Mouse (Mus musculus) T-helper 1 cell (primary cell): ENCODE results near the gene Mtf1.

Experiments used
- in situ Hi-C: fragments of 300-600 bp; cut with MboI, MseI; formaldehyde crosslinking; loops from one replicate; pipeline ENCODE4 v1.15.1; 2025; ENCODE audit warnings: high pct_unique_total_duplicates

Gene Mtf1

DNA sequence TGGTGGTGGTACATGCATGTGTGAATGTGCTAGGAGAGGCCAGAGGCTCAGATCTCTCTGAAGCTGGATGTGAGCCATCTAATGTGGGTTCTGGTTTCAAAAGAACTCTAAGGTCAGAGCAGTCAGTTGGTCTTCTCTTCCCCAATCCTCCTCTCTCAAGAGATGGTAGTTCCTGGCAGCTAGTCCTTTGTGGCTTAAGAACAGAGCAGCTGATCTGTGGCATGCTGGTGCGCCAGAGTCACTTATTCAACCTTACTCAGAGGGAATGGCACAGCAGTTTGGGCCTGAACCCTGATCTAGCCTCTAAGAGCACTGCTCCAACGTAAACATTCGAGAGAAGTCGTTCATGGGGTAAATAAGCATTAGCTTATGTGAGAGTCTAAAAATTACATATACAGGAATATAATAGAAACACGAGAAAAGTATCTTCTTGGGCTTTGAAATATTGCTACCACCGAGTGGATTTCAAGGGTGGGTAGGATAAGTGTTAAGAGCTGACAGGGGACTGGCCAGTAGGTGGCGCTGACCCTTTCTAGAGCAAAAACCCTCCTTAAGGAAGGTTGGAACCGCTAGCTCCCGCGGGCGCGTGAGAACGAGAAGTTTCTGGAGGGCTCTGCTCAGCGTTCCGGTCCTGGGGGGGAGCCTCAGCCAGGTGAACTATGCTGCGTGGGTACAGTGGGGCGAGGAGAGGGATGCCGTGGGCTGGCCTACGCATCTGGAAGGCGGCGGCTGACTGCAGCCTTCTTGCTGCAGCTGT, at the start of gene Mtf1:
Gene Mtf1 (plus strand): TSS at position 553 of the 757 bp plus-strand sequence.
- in situ Hi-C loops: no loop called here

DNA sequence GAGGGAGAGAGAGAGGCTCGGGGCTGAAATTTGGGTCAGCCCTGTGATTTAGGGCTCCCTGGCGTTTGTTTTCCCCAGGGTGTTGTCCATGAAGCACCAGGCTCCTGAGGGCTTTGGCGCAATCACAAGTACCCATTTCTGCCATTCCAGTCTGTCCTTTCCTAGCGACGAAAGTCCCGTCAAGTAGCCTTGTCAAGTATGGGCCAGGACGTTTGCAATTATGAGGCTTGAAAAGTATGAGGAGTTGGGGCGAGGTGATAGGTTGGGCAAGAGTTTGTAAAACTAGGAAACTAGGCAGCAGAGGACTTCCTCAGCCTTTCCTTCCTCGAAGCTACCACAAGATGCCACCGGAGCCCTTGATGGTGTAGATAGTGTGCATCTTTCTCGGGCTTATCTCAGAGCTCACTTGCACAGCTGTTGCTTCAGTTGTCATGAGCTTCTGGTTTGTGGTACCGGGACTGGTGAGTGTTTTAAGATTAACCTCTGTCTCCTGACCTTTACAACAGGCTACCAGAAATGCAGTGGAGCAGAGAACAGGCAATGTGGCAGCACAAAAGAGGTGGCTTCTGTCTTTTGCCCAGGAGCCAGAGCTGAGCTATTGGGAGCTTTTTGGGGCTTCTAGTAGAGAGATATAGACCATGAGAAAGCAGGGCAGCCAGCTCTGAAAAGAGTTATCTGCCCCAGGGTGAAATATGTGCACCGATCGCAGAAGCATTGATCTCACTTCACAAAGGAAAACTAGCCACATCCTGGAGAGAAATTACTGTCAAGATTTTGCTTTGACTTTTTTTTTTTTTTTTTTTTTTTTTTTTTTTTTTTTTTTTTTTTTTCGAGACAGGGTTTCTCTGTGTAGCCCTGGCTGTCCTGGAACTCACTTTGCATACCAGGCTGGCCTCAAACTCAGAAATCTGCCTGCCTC, 49.4 kb upstream of the Mtf1 start:
- in situ Hi-C loops: no loop called here

DNA sequence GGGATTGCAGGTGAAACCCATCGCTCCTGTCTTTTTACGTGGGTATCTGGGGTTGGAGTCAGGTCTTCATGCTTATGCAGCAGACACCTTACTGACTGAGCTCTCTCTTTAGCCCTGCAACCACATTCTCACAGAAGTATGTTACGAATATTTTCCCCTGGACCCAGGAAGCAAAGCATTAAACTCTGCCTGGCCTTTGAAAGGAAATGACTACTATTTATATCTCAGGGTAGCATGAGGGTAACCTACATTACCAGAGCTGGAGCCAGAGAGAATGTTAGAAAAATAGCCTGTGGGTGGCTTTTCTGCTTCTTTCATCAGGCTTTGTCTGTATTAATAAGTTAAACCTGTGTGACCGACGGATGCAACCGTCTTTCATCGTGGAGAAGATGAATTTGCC, 46.4 kb upstream of the Mtf1 start:
- in situ Hi-C loops: loop anchor here (5.0 kb wide), 1 partner anchor 42 kb away; no protein-coding TSS in a partner anchor

DNA sequence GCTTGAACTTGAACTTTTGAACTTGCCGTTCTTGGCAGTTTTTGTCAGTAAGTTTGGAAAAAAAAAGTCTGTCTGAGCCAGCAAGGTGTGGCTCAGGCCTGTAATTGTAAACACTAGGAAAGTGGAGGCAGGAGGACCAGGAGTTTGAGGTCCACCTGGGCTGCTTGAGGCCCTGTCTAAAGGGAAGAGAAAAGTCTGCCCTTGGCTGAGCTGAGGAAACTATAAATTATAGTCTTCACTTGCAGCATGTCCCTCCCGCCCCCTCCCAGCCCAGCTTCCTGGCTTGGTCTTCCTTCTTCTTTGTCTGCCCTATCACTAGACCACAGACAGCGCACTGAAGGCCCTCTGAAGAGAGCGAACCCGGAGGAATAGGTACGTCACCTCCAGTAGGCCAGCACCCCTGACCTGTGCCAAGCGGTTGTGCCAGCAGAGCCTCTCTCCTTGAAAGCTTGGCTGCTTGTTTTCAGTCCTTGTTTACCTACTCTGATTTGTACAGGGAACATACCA, 42.5 kb upstream of the Mtf1 start:
- in situ Hi-C loops: loop anchor here (5.0 kb wide), 1 partner anchor 38 kb away; no protein-coding TSS in a partner anchor

DNA sequence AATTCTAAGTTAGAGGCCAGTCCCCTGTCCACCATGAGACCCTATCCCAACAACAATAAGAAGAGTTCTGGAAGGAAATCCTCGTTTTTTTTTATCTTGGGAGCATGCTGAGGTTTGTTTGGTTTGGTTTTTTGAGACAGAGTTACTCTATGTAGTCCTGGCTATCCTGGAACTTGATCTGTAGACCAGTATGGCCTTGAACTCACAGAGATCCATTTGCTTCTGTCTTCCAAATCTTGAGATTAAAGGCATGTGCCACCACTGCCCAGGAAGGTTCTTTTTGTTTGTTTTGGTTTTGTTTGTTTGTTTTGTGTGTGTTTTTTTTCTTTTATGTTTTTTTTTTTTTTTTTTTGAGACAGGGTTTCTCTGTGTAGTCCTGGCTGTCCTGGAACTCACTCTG, 40.7 kb upstream of the Mtf1 start:
- in situ Hi-C loops: no loop called here

DNA sequence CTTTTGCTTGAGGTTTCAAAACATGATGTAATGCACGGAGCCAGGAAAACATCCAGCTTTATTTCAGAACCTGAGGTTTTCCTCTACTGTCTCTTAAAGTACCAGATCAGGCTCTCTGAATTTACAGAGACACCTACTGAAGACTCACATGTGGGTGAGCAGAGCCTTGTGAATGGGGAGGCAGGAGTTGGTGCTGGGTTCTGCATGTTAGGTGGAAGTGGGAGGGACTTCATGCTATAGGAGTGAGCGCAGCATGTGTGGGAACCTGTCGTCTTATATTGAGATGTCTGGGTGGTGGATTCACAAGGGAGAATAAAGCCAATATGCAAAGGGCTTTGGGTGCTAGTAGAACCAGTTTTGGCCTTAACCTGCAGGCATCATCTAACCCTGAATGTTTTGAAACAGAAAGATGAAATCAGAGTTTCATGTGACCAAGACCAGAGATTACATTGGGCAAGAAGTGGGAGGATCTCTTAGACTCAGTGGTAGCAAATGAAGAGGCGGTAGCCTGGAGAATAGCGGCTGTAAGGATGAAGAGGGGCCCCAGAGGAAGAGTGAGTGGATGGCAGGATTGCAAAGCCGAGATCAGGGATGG, 38.9 kb upstream of the Mtf1 start:
- in situ Hi-C loops: no loop called here

DNA sequence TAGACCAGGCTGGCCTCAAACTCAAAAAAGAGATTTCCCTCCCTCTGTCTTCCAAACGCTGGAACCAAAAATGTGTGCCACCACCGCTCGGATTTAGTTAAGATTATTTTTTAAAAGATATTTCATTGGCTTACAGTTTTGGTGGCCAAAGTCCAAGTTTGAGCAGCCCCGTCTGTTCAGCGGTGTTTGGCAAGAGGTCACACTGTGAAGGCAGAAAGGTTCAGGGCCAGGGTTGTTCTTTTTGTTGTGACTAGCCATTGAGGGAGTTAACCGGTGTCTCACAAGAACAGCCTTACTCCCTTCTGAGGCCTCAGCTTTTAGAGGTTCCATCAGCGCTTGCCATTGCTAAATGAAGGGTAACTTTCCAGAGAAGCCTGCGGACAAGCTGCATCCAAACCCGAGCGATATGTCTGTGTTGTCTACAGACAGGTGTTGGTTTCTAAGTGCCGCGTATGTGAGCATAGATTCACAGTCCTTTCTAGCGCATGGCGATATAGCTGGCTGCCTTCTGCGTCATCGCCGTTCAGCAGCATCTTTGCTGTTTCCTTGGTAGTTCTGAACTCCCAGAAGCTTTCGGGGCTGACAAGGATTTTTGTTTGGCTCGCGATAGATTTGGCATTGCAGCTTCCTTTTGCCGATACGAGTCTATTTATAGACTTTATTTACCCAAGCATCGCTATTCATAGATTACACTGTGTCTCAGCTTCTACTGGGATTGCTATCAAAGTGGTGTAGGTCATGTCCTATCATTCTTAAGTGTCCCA, 35.9 kb upstream of the Mtf1 start:
- in situ Hi-C loops: no loop called here

DNA sequence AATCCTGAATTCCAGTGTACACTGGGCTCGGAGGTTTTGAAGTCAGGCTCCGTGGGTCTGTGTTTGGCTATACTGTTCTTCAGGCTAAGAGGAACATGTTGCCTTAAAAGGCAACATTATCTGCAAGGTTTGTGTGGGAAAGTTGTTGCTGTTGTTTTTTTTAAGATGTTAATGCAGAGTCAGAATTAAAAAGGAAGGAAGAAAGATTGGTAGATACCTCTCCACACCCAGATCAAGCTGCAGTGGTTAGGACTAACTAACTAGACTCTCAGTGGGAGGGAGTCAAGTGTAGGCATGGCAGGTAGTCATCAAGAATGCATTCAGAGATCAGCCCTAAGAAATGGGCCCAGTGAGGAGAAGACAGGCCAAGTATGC, 35.4 kb upstream of the Mtf1 start:
- in situ Hi-C loops: no loop called here

DNA sequence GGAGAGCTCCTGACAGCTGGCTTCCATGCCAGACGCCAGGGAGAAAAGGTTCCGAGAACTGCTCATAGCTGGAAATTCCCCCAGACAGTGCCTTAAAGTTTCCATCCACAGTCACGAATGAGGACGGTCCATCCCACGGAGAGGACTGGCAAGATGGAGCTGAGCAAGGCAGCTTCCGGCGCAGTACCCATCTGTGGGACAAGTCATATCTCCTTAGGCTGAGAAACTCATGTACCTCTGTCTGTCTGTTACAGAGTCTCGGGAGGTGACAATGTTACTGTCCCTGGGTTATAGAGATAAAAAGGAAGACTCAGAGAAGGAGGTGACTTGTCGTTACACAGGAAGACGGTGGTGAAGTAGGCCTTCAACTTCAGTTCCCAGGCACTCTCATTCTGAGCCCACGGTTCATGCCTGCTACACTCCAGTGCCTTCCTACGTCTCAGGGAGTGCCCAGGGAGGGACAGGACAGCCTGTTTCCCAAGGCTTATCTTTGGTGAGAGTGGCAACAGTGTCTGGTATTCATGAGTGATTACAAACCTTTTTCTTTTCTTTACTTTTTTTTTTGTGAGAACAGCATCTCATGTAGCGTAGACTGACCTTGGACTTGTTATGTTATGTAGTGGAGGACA, 32.8 kb upstream of the Mtf1 start:
- in situ Hi-C loops: no loop called here

DNA sequence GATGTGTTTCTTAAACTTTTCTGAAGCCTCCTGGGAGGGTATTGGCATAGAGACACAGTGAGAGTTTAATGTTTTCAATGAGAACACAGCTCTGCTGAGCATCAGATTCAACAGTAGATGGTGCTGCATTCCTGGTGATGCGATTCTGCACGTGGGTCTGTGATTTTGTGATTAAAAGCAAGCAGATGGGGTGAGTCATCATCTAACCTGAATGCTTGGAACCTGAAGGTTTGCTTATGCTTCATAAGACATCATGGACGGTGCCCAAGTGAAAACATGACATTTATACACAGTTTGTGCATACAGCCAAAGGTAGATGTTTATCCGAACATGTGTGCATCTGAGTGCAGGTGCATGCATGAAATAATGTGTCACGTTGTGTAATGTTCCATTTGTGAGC, 31.3 kb upstream of the Mtf1 start:
- in situ Hi-C loops: no loop called here

DNA sequence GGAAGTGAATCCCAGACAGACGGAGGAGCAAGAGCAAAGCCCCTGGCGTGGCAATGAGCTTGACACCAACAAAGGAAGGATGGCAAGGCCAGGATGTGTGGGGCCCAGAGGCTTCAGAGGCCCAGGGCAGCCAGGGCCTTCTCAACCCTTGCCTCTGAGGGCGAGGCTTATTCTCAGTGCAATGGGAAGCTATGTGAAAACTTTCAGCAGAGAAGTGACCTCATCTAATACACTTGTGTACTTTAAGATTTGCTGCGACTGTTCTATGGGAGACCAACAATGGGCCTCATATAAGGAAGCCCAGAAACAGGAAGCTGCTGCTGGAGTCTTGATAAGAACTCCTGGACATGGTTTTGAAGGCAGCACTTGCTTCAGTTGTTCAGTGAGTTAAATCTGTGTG, 29.8 kb upstream of the Mtf1 start:
- in situ Hi-C loops: no loop called here

DNA sequence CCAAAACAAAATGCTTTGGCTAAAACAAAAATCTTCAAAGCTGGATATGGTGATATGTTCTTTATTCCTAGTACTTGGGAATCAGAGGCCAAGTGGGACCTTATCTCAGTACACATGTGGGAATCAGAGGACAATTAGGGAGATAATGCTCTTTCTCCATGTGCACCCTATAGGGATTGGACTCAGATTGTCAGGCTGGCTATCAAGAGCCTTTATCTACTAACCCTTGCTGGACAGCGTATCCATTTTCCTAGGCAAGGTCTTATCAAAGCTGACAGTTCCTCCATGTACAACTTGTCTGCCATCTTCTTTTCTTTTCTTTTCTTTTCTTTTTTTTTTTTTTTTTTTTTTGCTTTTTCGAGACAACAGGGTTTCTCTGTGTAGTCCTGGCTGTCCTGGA, 28.5 kb upstream of the Mtf1 start:
- in situ Hi-C loops: no loop called here

DNA sequence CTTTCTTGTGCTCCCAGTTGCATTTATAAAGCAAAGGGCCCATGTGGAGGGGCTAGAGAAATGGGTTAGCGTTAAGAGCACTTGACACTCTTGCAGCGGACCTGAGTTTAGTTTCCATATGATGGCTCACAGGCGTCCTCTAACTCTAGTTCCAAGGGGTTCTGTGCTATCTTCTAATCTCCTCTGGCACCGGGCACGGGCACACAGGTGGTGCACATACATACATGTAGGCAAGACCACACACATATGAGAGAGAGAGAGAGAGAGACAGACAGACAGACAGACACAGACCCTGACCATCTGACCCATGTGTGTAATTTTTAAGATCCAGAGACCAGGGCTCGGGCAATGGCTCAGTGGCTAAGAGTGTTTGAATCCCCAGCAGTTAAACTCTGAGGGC, 27.9 kb upstream of the Mtf1 start:
- in situ Hi-C loops: no loop called here

DNA sequence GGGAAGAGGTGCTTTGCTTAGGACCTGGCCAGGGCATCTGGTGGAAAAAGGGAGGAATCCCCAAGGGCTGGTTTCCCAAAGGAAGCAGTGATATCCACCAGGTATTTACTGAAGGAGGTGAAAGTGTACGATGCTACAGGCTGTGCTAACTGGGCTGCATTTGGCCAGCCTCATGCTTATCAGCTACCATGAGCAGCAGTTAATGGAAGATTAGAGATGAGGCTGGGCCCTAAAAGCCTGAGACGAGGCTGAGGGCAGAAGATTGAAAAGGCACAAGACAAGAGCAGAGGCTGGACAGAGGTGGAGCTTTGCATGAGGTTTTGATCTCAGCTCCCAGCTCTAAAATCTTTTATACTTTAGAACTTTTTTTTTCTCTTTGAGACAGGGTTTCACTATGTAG, 27.5 kb upstream of the Mtf1 start:
- in situ Hi-C loops: no loop called here

DNA sequence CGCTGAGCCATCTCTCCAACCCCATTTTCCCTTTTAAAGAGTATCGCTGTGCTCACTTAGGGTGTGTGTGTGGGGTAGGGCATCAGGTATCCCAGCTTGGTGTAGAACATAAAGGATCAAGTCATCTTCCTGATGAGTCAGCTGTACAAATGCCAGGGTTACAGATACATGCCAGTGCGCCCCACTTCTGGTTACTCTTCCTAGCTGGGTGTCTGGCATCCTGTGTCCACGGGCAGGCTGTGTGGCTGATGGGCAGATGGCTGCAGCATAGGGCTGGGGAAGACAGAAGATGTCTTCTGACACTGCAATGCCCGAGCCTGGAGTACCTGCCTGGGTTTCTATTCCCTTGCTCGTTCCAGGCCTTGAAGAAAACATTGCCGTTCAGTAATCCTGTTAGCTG, 20.5 kb upstream of the Mtf1 start:
- in situ Hi-C loops: no loop called here

DNA sequence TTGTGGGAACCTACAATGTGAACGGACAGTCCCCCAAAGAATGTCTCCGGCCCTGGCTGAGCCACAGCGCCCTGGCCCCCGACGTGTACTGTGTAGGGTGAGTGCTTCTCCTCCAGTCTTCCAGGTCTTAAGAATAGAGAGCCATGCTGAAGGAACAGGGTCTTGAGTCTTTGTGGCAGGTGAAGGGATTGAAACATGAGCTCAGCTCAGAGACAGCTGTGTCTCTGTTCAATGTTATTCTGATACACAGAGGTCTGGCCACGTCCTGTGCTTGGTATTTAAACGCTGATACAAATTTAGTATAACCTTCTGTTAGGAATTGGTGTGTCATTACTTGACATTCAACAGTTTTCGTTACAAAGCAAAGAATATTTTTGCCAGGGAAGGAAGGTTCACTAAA, 19.5 kb upstream of the Mtf1 start:
- in situ Hi-C loops: no loop called here

DNA sequence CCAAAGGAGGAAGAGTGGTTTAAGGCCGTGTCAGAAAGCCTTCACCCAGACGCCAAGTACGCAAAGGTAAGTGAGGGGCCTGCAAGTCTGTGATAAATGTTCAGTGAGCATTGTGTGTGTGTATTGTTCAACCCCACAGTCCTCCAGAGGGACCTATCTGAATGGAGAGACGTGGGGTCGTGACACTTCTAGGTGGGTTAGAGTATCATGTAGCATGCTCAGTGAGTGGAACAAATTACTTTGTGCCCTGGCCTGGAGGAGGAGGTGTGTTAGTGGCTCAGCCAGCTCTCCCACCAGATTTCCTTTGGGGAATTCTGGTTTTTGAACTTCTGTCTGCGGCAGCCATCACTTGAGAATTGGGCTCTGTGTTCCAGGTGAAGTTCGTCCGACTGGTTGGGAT, 18.0 kb upstream of the Mtf1 start:
- in situ Hi-C loops: no loop called here

DNA sequence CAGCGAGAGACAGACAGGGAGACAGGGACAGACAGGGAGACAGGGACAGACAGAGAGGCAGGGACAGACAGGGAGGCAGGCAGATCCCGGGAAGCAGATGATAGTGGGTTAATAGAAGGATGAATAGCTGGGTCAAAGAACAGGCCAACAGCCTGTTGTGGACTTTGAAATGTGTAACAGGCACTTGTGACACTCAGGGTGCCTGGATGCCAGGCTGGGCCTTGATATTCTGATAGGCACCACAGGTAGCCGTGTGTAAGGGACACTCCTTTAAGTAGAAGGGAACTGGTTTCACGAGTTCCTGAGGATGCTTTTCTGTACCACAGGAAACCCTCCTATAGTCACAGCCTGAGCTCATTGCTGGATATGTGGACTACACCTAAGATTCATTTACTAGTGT, 11.9 kb upstream of the Mtf1 start:
- in situ Hi-C loops: no loop called here

DNA sequence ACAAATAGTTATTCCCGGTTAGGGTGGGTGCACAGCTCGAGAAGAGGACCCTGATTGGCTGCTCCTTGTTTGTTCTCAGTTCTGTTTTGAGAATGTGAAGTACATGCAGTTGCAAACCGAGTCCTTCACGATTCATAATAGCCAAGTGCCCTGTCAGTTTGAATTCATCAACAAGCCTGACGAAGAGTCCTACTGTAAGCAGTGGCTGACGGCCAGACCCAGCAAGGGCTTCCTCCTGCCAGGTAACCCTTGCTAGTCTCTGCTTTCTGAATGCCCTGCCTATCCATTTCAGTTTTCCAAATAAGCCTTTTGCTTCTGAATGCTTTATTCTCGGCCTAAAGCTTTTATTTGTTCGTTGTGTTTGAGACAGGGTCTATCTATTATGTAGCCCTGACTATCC, 9.8 kb upstream of the Mtf1 start:
- in situ Hi-C loops: no loop called here

DNA sequence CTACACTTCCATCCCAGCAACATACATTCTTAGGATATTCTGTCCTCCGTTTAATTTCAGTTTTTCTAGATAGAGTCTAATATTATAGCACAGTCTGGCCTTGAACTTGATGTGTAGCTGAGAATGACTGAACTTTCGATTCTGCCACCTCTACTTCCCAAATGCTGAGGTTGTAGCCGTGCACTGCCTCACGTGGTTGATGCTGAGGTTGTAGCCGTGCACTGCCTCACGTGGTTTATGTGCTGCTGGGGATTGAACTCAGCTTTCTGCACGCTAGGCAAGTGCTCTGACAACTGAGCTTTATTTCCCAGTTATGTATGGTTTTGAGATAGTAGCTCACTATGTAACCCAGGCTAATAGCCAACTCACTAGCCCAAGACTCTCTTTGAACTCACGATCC, 5.8 kb upstream of the Mtf1 start:
- in situ Hi-C loops: loop anchor here (5.0 kb wide), 1 partner anchor 39 kb away; no protein-coding TSS in a partner anchor

DNA sequence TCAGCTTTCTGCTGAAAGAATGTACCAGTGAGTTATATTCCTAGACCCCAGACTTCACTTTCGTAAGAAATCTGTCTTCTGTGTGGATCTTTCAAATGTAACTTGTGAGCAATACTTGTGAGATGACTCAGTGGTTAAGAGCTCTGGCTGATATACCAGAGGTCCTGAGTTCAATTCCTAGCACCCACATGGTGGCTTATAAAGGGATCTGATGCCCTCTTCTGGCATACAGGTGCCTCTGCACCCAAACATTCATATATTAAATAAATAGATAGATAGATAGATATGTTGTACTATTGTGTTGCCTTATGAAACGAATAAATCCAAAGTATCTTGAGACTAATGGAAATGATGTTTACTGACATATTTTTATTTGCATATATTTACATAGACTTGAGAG, 5.0 kb upstream of the Mtf1 start:
- in situ Hi-C loops: loop anchor here (5.0 kb wide), 1 partner anchor 40 kb away; no protein-coding TSS in a partner anchor
